In the genomic region with DNA sequence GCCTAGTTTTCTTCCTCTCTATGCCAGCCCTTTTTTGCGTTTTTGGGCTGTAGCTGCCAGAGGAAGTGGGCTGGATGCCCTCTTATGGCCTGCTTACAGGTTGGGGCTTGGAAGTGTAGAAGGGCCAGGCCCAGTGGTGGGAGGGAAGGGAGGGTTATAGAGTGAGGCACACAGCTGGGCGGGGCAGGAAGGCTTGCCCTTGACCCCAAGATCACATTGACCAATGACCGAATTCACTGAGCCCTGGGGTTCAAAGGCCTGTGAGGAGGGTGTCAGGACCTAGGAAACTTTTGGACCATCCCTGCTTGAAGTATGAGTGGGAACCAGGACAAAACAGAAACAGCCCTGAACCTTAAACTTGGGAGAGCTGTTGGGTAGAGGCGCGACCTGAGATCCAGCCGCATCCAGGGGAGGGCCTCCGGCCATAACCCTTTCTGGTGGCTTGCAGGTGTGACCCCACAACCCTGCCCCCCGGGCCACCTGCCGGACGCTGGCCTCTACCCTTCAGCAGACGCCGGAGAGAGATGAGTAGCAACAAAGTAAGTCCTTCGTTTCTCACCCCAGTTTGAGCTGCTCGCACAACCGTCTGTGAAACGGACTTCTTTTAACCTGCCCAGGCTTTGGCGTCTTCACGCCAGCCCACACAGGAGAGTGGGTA, we compare ENCODE assay signal across 9 mouse cellular contexts. TPM values are rescaled to one million over a fixed set of nuclear protein-coding genes. Genes with fewer than 3 reads are reported as not detected.
DNase-seq lines count a peak whose midpoint lies in the region; ATAC-seq and TF ChIP-seq lines count a peak whose summit lies in the region.
"Had no signal": no experiment of that assay in that cellular context is flagged by ENCODE, and none has a peak within 500 bp of the region (broad histone marks: within the 10 kb centered on the region; RNA-seq: fewer than 3 reads in every experiment).

No protein-coding gene starts in this region.

- peak overlapping the region; percentile 61 for H3K4me3 ChIP-seq in kidney, embryonic 14.5 days (ENCODE audit: low read length)
- peak overlapping the region; percentile 92 for H3K4me3 ChIP-seq in brown adipose tissue, adult 24 weeks (ENCODE audit: insufficient read depth, low read depth, low read length)
- H3K4me3 ChIP-seq in hindbrain, postnatal 0 days (ENCODE audit: low read length) = peak overlapping the region; percentile 61
- H3K4me3 ChIP-seq in myocyte = peak overlapping the region; percentile 66

- WGBS in kidney, embryonic 14.5 days = 39% methylated on average over 18 of the region's 18 CpGs
- WGBS in hindbrain, postnatal 0 days = 47% methylated on average over 18 of the region's 18 CpGs

- H3K9me3 ChIP-seq in kidney, embryonic 14.5 days (ENCODE audit: control insufficient read depth, low read length) = no peaks in the 10 kb centered on the region; the same call in 1 of the 2 replicates
- H3K9me3 ChIP-seq in hindbrain, postnatal 0 days (ENCODE audit: low read length) = no peaks in the 10 kb centered on the region

- H3K4me2 ChIP-seq in kidney, embryonic 14.5 days (replicated peaks; ENCODE audit: low read depth, low read length) = peak overlapping the region; percentile 77
- peak overlapping the region; percentile 64 for H3K4me2 ChIP-seq in hindbrain, postnatal 0 days (ENCODE audit: low read depth, low read length)
- peak overlapping the region; percentile 94 for H3K4me2 ChIP-seq in myocyte (ENCODE audit: low read depth)

- H3K4me1 ChIP-seq in kidney, embryonic 14.5 days (ENCODE audit: control insufficient read depth, insufficient read depth, low read length) = peaks cover 24% of the 10 kb centered on the region
- peaks cover 7% of the 10 kb centered on the region; the same call in 1 of the 2 replicates for H3K4me1 ChIP-seq in brown adipose tissue, adult 24 weeks (ENCODE audit: control insufficient read depth, insufficient read depth, insufficient read length, low read length)
- 0 out of 2 replicates have a peak, but pooled peaks cover 5% of the 10 kb centered on the region for H3K4me1 ChIP-seq in hindbrain, postnatal 0 days (ENCODE audit: insufficient read depth, low read length)

- peaks cover 11% of the 10 kb centered on the region for H3K79me2 ChIP-seq in myocyte (ENCODE audit: control insufficient read depth, insufficient read depth)

- no peak for DNase-seq in kidney, postnatal 14 days
- no peak for DNase-seq in hindbrain, postnatal 0 days (ENCODE audit: low spot score)
- no peak for DNase-seq in ovary, adult 18-20 months (ENCODE audit: low spot score)
- no peak for DNase-seq in layer of hippocampus, postnatal 36 days
- no peak for DNase-seq in left cerebral cortex, adult 18-20 months (ENCODE audit: low spot score in 2 of 2)

- no peak for TF ChIP-seq POLR2A in myocyte (IDR thresholded peaks at IDR 0.05; ENCODE audit: insufficient read length, low read depth)

- peak; percentile 2; the same call in 1 of the 2 replicates for ATAC-seq in kidney, embryonic 14.5 days (ENCODE audit: low FRiP score, low TSS enrichment)
- ATAC-seq in hindbrain, postnatal 0 days = no peak

- H3K27ac ChIP-seq in kidney, embryonic 14.5 days (ENCODE audit: low read depth, low read length) = peak overlapping the region; percentile 77; the same call in 1 of the 2 replicates
- peak overlapping the region; percentile 93 for H3K27ac ChIP-seq in brown adipose tissue, adult 24 weeks (replicated peaks; ENCODE audit: low read depth, low read length)
- no peak overlapping the region for H3K27ac ChIP-seq in hindbrain, postnatal 0 days

- H3ac ChIP-seq in myocyte (ENCODE audit: control insufficient read depth, insufficient read length) = no peak overlapping the region

- TF ChIP-seq CTCF in hindbrain, postnatal 0 days (IDR thresholded peaks at IDR 0.05; ENCODE audit: low read depth) = no peak

- peaks cover 3% of the 10 kb centered on the region; the same call in 1 of the 2 replicates for H3K36me3 ChIP-seq in kidney, embryonic 14.5 days (ENCODE audit: control insufficient read depth, insufficient read depth, low read length)
- peaks cover 3% of the 10 kb centered on the region; the same call in 1 of the 2 replicates for H3K36me3 ChIP-seq in hindbrain, postnatal 0 days (ENCODE audit: insufficient read depth, low read length)
- H3K36me3 ChIP-seq in myocyte (ENCODE audit: control insufficient read depth, insufficient read depth) = peaks cover 12% of the 10 kb centered on the region

- H3K9ac ChIP-seq in kidney, embryonic 14.5 days (ENCODE audit: low read depth, low read length) = peak overlapping the region; percentile 51
- no peak overlapping the region for H3K9ac ChIP-seq in hindbrain, postnatal 0 days (replicated peaks; ENCODE audit: low read length)

- no peaks in the 10 kb centered on the region for H3K27me3 ChIP-seq in kidney, embryonic 14.5 days (ENCODE audit: control insufficient read depth, insufficient read depth, low read length)
- no peaks in the 10 kb centered on the region for H3K27me3 ChIP-seq in hindbrain, postnatal 0 days (ENCODE audit: insufficient read depth, low read length)
- no peaks in the 10 kb centered on the region for H3K27me3 ChIP-seq in myocyte (ENCODE audit: control insufficient read depth, insufficient read depth, insufficient read length)

TF ChIP-seq in myocyte, 11 proteins besides CTCF, POLR2A, EP300 and RAD21:
- TF ChIP-seq POLR2AphosphoS2 (IDR thresholded peaks at IDR 0.05; ENCODE audit: insufficient read length, low read depth) (no peak), CEBPB (IDR thresholded peaks at IDR 0.05; ENCODE audit: insufficient read depth, poor library complexity, severe bottlenecking) (no peak), E2F4 (IDR thresholded peaks at IDR 0.05; ENCODE audit: insufficient read depth) (no peak), MAX (IDR thresholded peaks at IDR 0.05; ENCODE audit: low read depth) (no peak), REST (IDR thresholded peaks at IDR 0.05; ENCODE audit: insufficient read depth, insufficient read length) (no peak), USF1 (IDR thresholded peaks at IDR 0.05; ENCODE audit: low read depth) (no peak), MYOD1 (IDR thresholded peaks at IDR 0.05; ENCODE audit: control insufficient read depth in 1 of 3, insufficient read length in 2 of 3, low read depth in 2 of 3) (no peak), TCF12 (IDR thresholded peaks at IDR 0.05; ENCODE audit: insufficient read depth, poor library complexity, severe bottlenecking) (no peak), TCF3 (IDR thresholded peaks at IDR 0.05; ENCODE audit: insufficient read length, low read depth) (no peak)

RNA-seq across cellular contexts. Expression of a gene that starts 9.4 kb away (rescaled TPM):
- polyA plus RNA-seq in kidney, embryonic 14.5 days (2014; fragmentation: Nextera tagmentation; extraction: Ambion mirVana) = 7.0 and 8.7 TPM in 2 replicates
- 79.5 and 87.3 TPM in 2 replicates for polyA plus RNA-seq in brown adipose tissue, adult 24 weeks (2012; ENCODE audit: insufficient read depth, insufficient read length, missing spikeins)
- 87.0 and 114 TPM in 2 replicates for total RNA-seq in hindbrain, postnatal 0 days (2014; rRNA removed)
- polyA plus RNA-seq in hindbrain, postnatal 0 days (2015; fragmentation: Nextera tagmentation; extraction: Ambion mirVana) = 39.5 and 40.9 TPM in 2 replicates
- polyA plus RNA-seq in myocyte (2012; fragmentation: generic; extraction: Trizol) = 48.7 TPM
- 100 to 1,000 TPM; 114 to 117 TPM for total RNA-seq in layer of hippocampus, postnatal 36 days (2021)
- total RNA-seq in left cerebral cortex, adult 18-20 months (2021) = 100 to 1,000 TPM; 113 to 130 TPM

RNA-seq across cellular contexts. Expression of a gene that starts 12.7 kb away (rescaled TPM):
- 22.1 and 25.5 TPM in 2 replicates for polyA plus RNA-seq in kidney, embryonic 14.5 days (2014; fragmentation: Nextera tagmentation; extraction: Ambion mirVana)
- polyA plus RNA-seq in brown adipose tissue, adult 24 weeks (2012; ENCODE audit: insufficient read depth, insufficient read length, missing spikeins) = 87.5 and 109 TPM in 2 replicates
- total RNA-seq in hindbrain, postnatal 0 days (2014; rRNA removed) = 89.8 and 92.2 TPM in 2 replicates
- 103 and 106 TPM in 2 replicates for polyA plus RNA-seq in hindbrain, postnatal 0 days (2015; fragmentation: Nextera tagmentation; extraction: Ambion mirVana)
- polyA plus RNA-seq in myocyte (2012; fragmentation: generic; extraction: Trizol) = 265 TPM
- total RNA-seq in layer of hippocampus, postnatal 36 days (2021) = 100 to 1,000 TPM; 114 to 119 TPM
- total RNA-seq in left cerebral cortex, adult 18-20 months (2021) = 100 to 1,000 TPM; 151 to 160 TPM

RNA-seq across cellular contexts. Expression of a gene that starts 22.0 kb away (rescaled TPM):
- polyA plus RNA-seq in kidney, embryonic 14.5 days (2014; fragmentation: Nextera tagmentation; extraction: Ambion mirVana) = 15.6 and 20.0 TPM in 2 replicates
- polyA plus RNA-seq in brown adipose tissue, adult 24 weeks (2012; ENCODE audit: insufficient read depth, insufficient read length, missing spikeins) = 2.4 and 3.0 TPM in 2 replicates
- 66.9 and 75.7 TPM in 2 replicates for total RNA-seq in hindbrain, postnatal 0 days (2014; rRNA removed)
- polyA plus RNA-seq in hindbrain, postnatal 0 days (2015; fragmentation: Nextera tagmentation; extraction: Ambion mirVana) = 45.6 and 47.5 TPM in 2 replicates
- polyA plus RNA-seq in myocyte (2012; fragmentation: generic; extraction: Trizol) = 75.4 TPM
- 10 to 100 TPM; 35.6 to 41.2 TPM for total RNA-seq in layer of hippocampus, postnatal 36 days (2021)
- 10 to 100 TPM; 40.6 TPM for total RNA-seq in left cerebral cortex, adult 18-20 months (2021)

RNA-seq across cellular contexts. Expression of a gene that starts 33.4 kb away (rescaled TPM):
- 0.14 TPM in 1 of 2 replicates, not detected in the other for polyA plus RNA-seq in kidney, embryonic 14.5 days (2014; fragmentation: Nextera tagmentation; extraction: Ambion mirVana)
- polyA plus RNA-seq in brown adipose tissue, adult 24 weeks (2012; ENCODE audit: insufficient read depth, insufficient read length, missing spikeins) = not detected in 2 replicates
- 0.21 and 0.83 TPM in 2 replicates for total RNA-seq in hindbrain, postnatal 0 days (2014; rRNA removed)
- polyA plus RNA-seq in hindbrain, postnatal 0 days (2015; fragmentation: Nextera tagmentation; extraction: Ambion mirVana) = 0.73 and 0.76 TPM in 2 replicates
- 0.04 TPM for polyA plus RNA-seq in myocyte (2012; fragmentation: generic; extraction: Trizol)
- 1 to 10 TPM in 1 of 2 experiments, under 1 TPM in 1; 0.37 to 1.0 TPM for total RNA-seq in layer of hippocampus, postnatal 36 days (2021)
- total RNA-seq in left cerebral cortex, adult 18-20 months (2021) = under 1 TPM; 0.79 to 0.82 TPM
- total RNA-seq: adrenal gland, postnatal 10 days had no signal

RNA-seq across cellular contexts. Expression of a gene that starts 34.3 kb away (rescaled TPM):
- polyA plus RNA-seq in kidney, embryonic 14.5 days (2014; fragmentation: Nextera tagmentation; extraction: Ambion mirVana) = 1.8 and 2.3 TPM in 2 replicates
- not detected in 2 replicates for polyA plus RNA-seq in brown adipose tissue, adult 24 weeks (2012; ENCODE audit: insufficient read depth, insufficient read length, missing spikeins)
- 15.1 and 35.0 TPM in 2 replicates for total RNA-seq in hindbrain, postnatal 0 days (2014; rRNA removed)
- 16.7 and 19.1 TPM in 2 replicates for polyA plus RNA-seq in hindbrain, postnatal 0 days (2015; fragmentation: Nextera tagmentation; extraction: Ambion mirVana)
- polyA plus RNA-seq in myocyte (2012; fragmentation: generic; extraction: Trizol) = 0.10 TPM
- total RNA-seq in layer of hippocampus, postnatal 36 days (2021) = 1 to 10 TPM; 2.9 to 3.8 TPM
- total RNA-seq in left cerebral cortex, adult 18-20 months (2021) = 10 to 100 TPM in 1 of 2 experiments, 1 to 10 TPM in 1; 8.6 to 10.3 TPM
- total RNA-seq: adrenal gland, postnatal 10 days had no signal
